Mouse (Mus musculus): ENCODE measurements at regions not wholly inside any gene's neighbourhood (a gene's known extent, or its start where the extent isn't known, plus 50 kb on each side); places are given as distances from the start of the nearest gene placed in this dataset.

DNA sequence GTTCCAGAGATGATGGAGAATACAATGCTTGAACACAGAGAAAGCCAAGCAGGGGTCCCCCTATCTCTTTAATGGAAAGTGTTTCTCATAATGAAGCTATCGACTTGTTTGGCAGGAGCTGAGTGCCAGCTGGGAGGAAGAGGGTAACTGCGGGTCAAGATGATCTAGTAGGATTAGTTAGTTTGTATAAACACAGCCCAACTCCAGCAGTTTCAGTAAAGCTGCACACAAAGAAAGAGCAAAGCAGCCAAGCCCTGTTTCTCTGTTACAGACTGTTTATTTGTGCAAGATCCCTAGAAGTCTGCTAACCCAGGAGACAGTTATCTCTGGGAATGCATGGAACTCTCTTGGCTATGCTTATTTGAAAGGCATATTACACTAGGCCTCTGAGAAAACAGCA lies 220.9 kb upstream of the Prep start:
- no peak for ATAC-seq (ENCODE audit: insufficient number of reproducible peaks, low FRiP score, low TSS enrichment)

DNA sequence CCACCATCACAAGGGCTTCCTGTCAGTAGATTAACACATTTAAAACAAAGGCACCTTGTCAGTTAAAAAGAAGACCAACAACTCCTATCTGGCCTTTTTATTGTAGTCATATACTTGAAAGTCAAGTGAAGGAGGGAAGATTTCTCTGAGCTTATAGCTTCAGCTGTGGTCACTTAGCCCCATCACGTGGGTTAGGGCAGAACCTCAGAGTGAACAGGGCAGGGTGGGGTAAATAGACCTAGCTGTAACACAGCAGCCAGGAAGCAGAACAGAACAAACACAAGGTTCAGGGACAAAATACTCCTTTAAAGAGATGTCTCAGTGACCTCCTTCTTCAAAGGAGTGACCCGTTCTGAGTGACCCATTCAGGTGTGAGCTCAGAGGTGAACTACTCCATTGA lies 226.6 kb upstream of the Prep start:
- ATAC-seq (ENCODE audit: insufficient number of reproducible peaks, low FRiP score, low TSS enrichment): no peak

DNA sequence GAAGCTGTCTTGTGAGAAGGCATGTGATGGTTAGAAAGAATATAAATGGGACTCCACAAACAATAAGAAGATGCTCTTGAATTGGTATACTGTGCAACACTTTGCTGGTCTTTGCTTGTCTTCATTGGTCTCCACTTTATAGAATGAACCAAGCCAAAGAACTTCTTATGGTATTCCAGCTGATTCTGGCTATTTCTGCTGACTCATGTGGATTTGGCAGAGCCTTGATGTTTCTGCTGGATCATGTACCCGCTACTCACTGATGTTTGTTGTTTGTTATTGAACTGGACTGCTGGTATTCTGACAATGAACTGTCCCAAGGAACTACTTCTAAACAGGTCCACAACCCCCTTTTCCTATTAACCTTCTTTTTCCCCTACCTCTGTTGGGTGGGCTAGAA lies 234.5 kb upstream of the Prep start:
- ATAC-seq (ENCODE audit: insufficient number of reproducible peaks, low FRiP score, low TSS enrichment): no peak

DNA sequence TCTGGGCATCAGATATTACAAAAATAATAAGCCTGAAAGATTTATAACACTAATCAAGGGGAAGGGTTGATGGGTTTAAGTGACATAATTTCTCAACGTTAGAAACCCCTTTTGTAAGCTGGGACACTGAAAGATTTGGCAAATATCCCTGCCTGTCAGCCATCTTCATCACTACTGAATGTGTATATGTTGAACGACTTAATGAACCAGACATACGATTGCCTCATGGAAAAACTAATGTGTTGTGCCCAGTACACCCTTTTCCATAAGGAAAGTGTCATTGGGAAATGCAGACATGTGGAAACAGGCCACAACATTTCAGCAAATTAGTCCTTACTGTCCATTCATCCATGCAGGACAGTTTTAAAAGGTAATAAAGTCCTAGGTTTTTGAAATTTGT lies 240.7 kb upstream of the Prep start:
- ATAC-seq (ENCODE audit: insufficient number of reproducible peaks, low FRiP score, low TSS enrichment): no peak

DNA sequence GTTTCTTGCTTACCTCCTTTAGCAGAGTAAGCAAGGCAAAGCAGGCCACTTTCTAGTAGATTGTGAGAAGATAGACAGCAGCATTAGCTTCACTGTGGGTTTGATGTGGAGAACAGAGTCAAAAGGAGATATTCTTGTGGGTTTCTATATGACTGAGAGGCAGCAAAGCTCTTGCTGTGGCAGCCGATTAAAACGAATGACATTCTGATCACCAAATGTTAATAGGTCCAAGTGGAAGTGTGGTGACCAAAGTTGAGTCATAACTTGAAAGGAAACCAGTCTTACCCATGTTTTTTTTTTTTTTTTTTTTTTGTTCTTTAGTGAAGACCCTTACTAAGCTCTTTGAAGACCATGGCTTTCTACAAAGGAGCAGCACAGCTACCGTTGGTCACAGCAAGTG lies 245.3 kb upstream of the Prep start:
- no peak for ATAC-seq (ENCODE audit: insufficient number of reproducible peaks, low FRiP score, low TSS enrichment)

DNA sequence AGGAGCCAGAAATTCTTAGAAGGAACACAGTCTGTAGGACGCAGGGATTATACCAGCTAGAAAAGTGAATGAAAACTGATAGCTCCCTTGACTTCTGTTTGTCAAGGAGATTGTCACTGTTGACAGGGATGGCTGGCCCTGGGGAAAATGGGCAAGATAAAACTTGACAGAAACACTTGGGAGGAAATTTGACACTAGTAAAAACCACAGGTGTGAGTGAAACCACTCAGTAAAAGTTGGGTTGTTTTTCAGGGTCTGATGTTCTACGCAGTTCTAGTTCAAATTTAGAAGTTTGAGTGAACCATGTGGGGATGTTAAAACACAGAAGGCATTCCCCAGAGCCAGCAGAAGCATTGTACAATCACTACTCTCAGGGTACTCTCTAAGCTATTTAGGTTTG lies 246.6 kb upstream of the Prep start:
- ATAC-seq (ENCODE audit: insufficient number of reproducible peaks, low FRiP score, low TSS enrichment): no peak

DNA sequence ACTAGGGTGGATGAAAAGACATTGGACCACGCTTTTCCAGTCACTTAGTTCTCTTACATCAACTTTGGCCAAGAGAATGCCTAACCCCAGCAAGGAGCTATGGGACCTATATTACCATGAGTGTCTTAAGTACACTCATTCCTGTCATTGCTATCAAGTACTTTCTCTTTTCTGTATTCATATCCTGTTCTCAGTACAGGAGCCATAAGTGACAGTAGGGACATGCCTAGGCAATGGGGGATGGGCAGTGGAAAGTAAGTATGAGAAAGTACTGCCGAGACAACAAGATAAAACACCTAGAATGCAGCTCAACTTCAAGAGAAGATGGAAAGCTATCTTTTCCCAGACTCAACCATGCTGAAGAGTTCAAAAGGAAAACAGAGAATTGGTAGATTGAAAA lies 247.6 kb upstream of the Prep start:
- no peak for ATAC-seq (ENCODE audit: insufficient number of reproducible peaks, low FRiP score, low TSS enrichment)

DNA sequence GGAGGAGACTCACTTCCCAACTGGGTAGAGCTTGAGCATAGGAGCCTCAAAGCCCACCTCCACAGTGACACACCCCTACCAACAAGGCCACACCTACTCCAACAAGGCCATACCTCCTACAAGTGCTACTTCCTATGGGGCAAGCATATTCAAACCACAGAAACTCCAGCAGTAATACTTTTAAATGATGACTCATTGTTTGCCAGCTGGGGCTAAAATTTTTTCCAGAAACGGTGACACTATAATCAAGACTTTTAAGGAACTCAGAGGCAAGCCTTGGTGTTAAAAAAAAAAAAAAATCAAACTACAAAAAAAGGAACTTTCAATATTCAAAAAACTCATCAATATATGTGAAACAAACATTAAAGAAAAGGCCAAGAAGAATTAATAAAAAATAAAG lies 248.4 kb upstream of the Prep start:
- ATAC-seq (ENCODE audit: insufficient number of reproducible peaks, low FRiP score, low TSS enrichment): no peak

DNA sequence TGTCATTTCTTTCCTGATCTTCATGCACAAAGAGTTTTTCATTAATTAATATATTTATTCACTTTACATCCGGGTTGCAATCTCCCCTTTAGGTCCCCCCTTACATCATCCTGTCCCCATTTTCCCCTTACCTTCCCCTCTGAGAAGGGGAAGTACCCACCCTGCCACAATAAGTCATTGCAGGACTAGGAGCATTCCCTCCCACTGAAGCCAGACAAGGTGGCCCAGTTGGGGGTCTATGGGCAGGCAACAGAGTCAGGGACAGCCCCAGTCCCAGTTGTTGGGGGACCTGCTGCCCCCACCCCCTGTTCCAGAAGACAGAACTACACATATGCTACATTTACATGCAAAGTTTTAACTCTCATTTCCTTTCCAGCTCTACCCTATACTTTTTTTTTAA lies 267.9 kb upstream of the Prdm1 start:
- ATAC-seq (ENCODE audit: insufficient number of reproducible peaks, low FRiP score, low TSS enrichment): no peak

DNA sequence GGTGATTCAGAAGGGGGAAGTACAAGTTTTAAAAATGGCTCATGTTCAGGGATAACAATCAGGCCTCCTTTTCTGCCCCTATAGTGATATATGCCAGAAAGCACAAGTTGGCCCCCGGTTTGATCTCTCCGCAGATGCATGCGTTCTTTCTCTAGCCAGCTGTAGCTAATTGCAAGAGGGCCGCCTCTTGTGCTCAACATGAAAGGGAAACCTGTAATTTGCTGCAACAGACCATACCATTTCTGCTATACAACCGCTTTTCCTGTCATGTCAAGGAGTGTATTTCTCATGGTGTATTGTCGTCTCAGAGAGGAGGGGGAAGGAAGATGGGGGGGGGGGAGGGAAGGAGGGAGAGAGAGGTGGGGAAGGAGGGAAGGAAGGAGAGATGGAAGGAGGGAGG lies 257.1 kb upstream of the Prdm1 start:
- no peak for ATAC-seq (ENCODE audit: insufficient number of reproducible peaks, low FRiP score, low TSS enrichment)

DNA sequence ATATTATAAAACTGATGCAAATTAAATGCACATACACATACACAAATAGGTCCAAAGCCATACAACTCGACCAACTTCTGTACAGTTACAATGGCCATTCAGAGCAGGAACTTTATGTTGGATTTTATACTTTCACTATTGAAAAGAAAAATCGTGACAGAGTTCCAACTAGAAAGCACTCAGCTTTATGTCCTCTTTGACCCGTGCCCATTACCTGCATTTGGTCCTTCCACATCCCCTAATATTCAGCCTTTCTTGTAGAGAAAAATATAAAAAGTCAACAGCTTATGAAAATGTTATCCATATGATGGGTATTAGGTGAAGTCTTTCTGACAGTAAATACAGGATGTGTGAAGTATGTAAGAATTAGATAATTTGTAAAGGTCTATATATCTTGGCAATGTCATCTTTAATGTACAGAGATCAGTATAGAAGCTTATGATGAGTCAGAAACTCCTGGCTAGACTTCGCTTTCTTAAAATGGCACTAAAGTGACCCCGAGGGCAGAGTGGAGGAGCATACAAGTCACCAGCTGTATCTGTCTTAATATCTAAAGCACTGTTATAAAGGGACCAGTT lies 252.2 kb upstream of the Prdm1 start:
- no peak for ATAC-seq (ENCODE audit: insufficient number of reproducible peaks, low FRiP score, low TSS enrichment)

DNA sequence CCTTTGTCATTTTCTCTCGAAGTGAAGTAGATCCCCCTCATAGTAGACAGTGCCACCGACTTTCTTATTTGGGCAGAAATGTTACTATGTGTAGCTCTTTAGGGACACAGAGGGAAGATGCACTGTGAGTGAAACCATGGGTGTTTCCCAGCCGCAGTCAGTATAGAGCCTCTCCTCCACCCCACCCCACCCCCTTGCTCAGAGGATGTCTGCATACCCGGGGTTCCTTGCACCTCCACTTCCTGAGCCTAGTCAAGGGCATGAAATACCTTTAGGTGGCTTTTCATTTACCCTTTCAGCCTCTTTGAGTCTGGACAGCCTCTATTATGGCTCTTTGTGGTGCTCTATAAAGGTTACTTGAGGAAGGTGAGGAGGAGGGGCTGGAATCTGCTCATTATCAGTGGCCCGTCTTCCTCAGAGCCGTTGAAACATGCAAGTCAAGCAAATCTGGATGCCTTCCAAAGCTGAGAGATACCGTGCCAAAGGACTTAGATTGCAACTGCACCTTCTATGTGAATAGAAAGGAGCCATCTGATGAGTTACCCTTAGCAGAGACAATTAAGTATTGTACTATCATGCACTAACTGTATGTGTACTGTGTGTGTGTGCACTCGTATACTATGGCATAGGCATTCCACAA lies 251.4 kb upstream of the Prdm1 start:
- 0 out of 2 replicates have a peak, but pooled peaks have one; percentile 6 for ATAC-seq (ENCODE audit: insufficient number of reproducible peaks, low FRiP score, low TSS enrichment)

DNA sequence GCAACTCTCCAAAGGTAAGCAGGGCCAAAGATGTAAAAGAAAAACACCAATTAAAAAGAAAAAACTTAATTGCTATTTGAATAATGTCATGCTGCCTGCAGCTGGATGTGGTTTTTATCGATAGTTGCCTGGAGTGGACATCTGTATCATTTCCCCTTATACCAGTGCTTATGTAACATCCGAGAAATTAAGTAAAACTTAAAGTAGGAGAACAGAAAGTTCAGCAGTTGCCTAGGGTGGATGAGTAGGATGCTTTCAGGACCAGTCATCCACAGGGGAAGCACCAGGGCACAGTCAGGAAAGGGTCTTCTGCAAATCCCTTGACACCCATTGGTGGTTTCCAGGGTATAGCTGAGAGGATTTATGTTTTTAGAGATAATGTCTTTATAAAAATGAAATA lies 248.9 kb upstream of the Prdm1 start:
- no peak for ATAC-seq (ENCODE audit: insufficient number of reproducible peaks, low FRiP score, low TSS enrichment)

DNA sequence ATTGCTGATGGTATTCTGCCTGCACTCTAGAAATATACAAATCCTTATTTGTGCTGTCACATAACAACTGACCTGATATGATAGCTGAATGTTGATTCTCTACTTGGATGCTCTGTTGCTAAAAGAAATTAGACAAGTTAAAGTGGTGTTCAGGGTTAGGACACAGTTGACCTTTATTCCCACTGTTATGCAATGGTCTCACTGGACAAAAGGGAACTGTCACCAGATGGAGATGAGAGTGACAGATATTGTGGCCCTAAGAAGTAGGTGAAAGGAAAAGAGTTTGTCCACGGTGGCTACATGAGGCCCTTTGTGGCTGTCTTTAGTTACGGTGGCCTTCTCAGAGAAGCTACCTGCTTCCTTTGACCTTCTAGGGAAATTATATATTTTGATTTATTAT lies 247.9 kb upstream of the Prdm1 start:
- no peak for ATAC-seq (ENCODE audit: insufficient number of reproducible peaks, low FRiP score, low TSS enrichment)

DNA sequence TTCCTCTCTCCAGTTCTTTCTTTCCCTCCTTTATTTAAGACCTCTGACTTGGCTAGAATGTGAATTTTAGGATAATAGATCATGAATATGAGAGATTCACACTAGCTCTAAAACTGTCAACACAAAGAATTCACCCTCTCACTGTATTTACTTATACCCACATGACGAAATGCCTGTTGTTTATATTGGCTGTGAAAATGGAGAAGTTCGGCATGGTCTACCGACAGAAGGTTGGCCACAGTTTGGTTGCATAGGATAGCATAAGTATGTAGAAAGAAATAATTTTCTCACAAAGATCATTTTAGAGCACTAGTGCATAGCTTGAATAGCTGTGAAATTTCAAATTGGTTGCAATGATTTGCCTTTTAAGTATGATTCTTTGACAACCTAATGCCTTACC lies 237.2 kb upstream of the Prdm1 start:
- ATAC-seq (ENCODE audit: insufficient number of reproducible peaks, low FRiP score, low TSS enrichment): no peak

DNA sequence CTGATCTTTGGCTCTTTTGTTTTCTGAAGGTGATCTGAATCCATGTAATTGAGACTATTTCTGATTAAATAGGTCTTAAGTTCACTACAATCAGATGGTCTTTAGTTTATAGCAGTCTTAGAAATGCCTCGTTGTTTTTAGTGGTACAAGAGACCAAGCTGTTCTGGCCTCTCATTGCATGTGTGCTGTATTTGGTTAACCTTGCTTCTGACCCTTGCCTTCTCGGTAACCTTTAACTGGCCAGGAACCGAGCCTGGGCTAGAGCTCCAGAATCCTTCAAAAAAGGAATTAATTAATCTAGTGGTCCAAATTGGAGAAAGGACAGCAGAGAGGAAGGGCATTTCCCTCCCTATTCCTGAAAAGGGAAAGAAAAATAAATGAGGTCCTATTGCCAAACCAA lies 234.8 kb upstream of the Prdm1 start:
- no peak for ATAC-seq (ENCODE audit: insufficient number of reproducible peaks, low FRiP score, low TSS enrichment)

DNA sequence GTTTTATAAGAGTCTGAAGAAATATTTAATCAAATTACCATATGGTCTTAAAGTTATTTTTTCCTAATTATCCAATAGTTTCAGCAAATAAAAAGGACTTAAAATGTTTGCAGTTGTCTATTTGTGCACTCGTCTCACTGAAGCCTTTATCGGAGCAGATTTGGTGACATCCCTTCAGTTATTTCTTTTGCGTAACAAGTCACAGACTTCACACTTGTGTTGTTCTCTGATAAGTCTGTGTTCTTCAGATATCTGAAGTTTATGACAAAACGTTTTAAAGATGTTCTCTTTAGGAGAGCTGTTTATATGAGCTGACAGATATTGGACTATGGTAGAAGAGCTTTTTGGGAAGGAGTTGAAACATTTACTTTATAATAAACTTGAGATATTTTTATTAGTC lies 233.8 kb upstream of the Prdm1 start:
- no peak for ATAC-seq (ENCODE audit: insufficient number of reproducible peaks, low FRiP score, low TSS enrichment)

DNA sequence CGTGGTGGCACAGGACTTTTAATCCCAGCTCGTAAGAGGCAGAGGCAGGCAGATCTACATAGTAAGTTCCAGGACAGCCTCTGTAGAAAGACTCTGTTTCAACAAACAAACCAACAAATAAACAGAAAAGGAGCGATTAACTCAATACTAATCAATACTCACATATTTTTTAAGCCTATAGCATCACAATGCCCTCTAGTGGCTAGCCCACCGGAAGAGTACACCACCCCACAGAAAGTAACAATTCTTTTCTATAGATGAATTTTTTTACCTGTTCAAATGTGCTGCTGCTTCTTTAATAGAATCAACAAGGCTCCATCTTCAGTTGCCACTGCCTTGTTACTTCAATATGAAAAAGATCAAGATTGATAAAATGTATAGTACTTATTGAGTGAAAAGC lies 233.0 kb upstream of the Prdm1 start:
- ATAC-seq (ENCODE audit: insufficient number of reproducible peaks, low FRiP score, low TSS enrichment): no peak

DNA sequence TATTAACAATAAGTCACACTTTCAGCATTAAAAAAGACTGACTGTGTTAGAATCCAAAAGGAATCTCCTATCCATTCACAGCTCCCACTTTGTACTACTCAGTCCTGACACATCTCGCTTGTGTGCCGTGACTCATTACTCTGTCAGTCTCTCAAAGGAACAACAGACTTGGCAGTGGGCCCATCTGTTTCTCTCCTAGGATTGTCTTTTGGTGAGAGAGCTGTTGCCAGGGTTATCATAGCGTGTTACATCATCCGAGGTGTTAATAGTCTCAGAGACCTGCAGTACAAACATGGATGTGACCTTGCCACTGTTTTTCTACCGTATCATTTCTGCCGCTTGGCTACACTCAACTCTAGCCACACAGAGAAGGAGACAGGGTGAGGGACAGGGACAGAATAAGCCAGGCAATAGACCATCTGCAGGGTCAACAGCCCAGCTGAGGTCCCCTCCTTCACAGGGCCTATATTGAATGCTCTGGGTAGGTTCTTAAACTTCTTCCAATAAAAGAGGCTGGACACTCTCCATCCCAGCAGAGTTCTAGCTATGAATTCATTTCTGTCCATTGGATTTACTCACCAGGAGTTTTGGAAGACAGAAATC lies 227.2 kb upstream of the Prdm1 start:
- ATAC-seq (ENCODE audit: insufficient number of reproducible peaks, low FRiP score, low TSS enrichment): no peak

DNA sequence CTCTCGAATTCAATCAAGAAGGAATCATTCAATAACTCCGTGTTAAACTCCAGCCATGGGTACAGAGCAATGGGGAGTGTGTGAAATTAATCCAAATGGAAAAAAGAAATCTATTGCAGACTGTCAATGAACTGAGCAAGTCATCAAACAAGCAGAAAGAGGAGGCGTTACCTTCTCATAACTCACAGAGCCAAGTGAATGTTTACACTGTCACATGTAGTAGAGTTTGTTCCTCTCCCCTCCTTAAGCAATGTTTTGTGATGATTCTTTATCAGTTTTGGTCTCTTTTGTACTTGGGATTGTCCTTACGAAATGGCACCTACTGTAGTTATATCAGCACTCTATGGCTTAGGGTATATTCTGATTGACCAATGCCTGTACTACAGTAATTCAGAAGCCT lies 226.6 kb upstream of the Prdm1 start:
- no peak for ATAC-seq (ENCODE audit: insufficient number of reproducible peaks, low FRiP score, low TSS enrichment)

DNA sequence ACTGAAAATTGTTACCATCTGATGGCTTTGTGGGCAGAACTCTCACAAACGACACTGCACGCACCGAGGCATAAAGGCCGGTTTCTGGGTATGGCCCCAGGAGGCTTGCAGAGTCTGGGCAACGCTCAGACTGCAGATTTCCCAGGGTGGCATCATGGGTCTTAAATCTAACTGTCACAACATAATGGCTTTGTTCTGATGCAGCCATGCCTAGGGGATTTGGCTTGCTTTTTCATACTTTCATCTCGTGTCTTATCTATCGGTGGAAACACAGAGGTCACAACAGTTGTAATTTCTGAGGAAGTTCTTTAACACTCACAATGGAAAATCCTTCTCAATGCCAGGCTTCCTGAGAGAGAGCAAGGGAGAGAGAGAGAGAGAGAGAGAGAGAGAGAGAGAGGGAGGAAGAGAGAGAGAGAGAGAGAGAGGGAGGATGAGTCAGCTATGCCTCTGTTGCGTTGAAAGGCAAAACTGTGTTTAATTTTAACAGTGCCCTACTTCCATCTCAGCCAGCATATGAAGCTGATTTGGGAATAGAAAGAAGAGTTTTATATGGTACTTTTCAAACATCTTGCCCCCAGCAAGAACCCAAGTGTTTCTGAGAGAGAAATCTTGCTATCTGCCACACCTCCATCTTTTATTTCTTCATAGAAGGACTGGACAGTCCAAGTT lies 224.6 kb upstream of the Prdm1 start:
- ATAC-seq (ENCODE audit: insufficient number of reproducible peaks, low FRiP score, low TSS enrichment): no peak

DNA sequence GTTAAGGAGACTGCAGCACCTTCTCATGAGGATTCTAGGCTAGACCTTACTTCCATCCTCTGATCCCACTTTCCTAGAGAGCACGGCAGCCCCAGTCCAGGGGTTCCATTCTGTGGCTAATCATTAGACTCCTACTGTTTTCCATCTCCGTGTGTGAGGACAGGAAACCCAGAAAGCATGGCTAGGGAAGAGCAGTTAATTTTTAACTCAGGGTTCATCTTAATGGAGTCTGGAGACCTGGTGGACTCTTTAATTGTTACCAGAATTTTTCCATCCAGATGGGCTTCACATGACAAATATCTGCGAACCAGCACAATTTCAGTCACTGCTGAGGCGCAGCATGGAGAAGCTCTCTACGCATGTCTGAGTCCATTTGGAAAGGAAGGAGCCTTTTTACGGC lies 222.8 kb upstream of the Prdm1 start:
- ATAC-seq (ENCODE audit: insufficient number of reproducible peaks, low FRiP score, low TSS enrichment): no peak
